Mouse (Mus musculus): ENCODE measurements at regions not wholly inside any gene's neighbourhood (a gene's known extent, or its start where the extent isn't known, plus 50 kb on each side); places are given as distances from the start of the nearest gene placed in this dataset.

DNA sequence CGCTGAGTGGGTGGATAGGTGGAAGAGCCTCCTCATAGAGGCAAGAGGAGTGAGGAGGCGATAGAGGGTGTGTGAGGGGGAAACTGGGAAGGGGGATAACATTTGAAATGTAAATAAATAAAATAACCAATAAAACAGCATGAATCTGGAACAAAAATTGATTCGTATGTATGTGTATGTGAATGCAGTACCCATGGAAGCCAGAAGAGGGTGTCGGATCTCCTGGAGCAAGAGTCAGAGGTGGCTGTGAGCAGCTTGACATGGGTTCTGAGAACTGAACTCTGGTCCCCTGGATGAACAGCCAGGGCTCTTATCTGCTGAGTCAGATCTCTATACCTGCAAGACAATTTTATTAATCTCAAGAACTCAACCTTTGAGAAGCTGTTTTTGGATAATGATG lies 81.4 kb downstream of the Tfap2b start:
- in situ Hi-C loops (cut with MboI, MseI), result no loop called here

DNA sequence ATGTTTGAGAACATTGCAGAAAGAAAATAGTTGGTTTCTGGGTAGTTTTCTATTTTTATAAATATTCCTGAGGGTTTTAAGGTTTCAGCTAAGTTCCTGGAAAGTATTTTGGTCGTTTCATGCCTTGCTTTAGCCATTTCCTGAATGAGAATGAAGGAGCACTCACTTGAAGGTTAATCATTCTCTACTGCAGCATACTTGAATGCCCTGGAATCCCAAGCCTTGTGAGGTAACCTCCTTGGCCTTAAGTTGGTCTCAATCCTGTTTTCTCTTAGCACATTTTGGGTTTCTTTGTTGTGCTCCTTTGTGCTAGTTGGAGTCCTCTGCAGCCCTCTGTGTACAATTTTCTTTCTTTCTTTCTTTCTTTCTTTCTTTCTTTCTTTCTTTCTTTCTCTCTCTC lies 112.9 kb downstream of the Tfap2b start:
- in situ Hi-C loops (cut with MboI, MseI), result no loop called here

DNA sequence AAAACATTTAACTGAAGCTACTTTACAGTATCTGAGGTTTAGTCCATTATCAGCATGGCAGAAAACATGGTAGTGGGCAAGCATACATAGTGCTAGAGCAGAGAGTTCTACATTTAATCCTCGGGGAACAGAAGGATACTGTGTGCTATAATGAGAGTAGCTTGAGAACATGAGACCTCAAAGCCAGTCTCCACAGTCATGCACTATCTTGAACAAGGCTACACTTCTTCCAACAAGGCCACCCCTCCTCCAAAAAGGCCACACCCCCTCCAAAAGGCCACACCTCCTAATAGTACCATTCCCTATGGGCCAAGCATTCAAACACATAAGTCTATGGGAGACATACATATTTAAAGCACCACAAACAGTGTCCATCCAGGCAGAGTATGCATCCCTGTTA lies 127.3 kb downstream of the Tfap2b start:
- in situ Hi-C loops (cut with MboI, MseI), result no loop called here

DNA sequence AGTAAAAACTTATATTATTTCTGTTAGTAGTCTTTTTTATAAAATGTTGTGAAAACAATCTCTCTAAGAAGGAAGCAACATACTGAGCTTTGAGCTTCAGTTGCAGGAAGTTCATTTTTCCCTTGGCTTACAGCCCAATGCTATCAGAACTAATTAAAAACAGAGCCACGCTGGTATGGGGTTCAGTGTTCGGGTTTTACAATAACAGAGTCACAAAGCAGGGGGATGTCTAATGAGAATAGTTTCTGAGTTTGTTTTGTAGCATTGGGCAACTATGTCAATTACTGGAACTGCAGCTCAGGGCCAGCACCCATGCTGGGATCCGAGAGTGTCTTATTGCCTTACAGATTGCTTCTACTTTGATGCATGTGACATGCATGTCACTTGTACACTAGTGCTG lies 128.5 kb downstream of the Tfap2b start:
- in situ Hi-C loops (cut with MboI, MseI), result no loop called here

DNA sequence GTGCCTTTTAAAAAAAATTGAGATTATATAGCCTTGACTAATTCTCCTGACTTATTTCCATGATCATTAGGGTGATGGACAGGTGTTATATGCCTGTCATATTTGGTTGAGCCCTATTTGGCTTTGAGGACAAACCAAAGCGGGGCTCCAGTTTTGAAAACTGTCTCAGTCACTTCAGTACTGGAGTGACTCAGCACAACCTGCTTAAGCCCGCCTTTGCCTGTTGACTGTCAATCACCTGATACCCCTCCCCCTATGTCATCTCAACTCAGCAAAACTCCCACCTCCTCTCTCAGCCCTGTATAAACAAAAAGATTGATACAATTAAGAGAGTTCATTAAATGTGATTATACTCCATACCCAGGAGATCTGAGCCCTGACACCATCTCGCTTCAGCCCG lies 135.7 kb downstream of the Tfap2b start:
- in situ Hi-C loops (cut with MboI, MseI), result no loop called here

DNA sequence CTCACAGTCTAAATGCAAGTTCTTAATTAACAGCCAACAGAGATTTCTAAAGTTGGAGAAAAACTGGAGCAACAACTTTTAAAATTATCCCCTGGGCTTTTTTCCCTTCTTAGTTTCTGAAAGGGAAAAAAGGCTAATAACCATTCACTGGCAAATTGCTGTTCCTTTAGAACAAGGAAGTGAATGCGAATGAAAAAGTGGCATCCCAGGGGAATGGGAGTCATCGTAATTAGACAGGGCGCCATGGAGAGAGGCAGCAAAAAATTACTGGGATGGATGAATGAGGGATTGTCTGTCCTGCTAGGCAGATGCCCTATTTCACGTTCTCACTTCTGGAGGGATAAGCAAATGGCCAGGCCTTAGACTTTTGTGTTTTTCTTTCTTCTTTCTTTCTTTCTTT lies 141.8 kb downstream of the Tfap2b start:
- in situ Hi-C loops (cut with MboI, MseI), result no loop called here

DNA sequence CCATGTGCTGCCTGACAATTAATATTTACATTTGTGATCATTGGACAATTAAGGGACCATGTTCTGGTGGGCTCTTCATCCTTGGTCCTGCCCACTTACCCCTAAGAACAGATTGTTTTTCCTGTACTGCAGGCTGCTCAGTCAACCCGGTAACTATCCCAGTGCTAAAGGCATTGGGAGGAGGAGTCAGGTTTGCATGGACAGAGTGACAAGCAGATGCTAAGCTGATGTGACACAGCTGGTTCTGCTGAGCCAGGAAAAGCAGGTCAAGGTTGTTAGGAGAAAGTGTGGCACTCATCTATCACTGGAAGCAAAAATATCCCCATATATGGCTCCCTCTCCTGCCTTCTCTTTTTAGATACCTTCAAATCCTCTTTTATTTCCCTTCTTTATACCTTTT lies 176.1 kb downstream of the Tfap2b start:
- in situ Hi-C loops (cut with MboI, MseI), result no loop called here

DNA sequence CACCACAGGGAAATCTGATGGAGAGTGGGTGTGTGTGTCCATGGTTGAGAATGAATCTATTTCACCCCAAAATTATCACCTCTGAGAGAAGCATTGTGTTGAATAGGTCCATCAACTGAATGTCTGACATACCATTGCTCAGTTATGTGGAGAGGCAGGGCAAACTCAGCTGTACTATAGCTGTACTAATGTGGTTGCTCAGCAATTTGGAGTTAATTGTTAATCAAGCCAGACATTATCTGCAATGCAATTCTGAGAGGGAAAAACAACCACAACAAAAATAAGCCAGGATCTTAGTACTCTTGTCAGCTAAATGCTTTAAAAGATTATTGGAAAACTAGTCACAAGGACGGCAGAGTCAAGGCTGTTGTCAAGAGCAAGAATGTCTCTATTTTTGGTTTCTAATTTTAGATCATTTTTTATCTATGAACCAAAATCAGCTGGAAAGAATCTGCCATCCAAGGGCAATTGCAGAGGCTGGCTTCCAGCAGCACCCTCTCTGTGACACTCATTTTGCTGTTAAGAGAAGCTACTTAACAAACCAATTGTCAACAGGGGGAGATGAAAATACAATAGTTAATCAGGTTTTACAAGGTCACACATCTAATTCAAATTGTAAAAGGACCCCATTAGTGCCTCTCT lies 180.3 kb downstream of the Tfap2b start:
- in situ Hi-C loops (cut with MboI, MseI), result no loop called here

DNA sequence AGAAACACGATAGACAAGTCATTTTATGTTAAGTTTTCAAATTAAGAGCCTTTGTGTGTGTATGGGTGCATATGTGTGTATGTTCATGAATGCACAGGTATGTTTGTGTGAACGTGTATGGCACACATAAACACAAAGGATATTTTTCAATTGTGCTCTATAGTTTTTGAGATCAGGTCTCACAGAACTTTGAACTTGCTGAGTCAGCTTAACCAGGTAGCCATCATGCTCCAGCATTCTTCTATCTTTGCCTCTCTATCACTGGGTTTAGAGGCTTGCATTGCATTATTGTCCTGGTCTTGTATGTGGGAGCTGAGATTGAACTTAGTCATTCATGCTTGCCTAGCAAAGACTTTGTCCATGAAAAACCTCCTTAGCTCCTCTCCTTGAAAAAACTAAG lies 198.8 kb downstream of the Tfap2b start:
- in situ Hi-C loops (cut with MboI, MseI), result loop anchor here (5.0 to 10.0 kb wide), 2 partner anchors 60 to 927 kb away; no protein-coding TSS in a partner anchor

DNA sequence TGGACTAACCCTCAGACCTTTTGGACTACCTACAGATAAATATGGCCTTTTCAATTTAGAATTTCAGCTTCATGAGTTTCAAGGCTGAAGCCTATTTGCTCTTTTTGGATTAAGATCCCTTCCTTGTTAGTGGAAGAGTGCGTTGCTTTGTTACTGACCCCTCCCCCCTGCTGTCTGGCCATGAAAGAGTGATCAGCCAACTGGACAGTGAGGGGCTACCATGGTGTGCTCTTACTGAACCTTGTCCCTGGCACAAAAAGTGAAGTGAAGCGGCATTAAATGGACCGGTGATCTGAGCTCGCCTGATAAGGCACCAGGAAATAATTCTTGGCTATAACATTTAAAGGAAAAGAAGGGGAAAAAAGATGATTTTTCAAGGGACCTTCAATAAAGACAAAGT lies 203.6 kb downstream of the Tfap2b start:
- in situ Hi-C loops (cut with MboI, MseI), result no loop called here

DNA sequence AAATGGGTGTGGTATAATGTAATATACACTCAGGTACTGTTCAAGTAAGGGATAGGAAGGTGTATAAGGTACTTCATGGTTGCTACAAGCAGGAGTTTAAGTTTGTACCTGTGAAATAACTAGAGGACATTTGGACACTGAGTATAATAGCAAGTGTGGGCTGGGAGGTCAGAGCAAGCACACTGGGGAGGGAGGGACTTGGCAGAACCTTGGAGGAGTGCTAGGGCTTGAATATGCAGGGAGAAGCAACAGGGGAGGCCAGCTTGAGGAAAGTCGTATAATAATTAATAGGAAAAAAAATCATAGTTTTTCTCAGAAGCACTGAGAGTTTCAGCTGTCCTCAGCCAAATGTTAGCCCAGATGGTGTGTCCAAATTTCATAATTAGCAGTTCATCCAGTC lies 212.4 kb downstream of the Tfap2b start:
- in situ Hi-C loops (cut with MboI, MseI), result no loop called here

DNA sequence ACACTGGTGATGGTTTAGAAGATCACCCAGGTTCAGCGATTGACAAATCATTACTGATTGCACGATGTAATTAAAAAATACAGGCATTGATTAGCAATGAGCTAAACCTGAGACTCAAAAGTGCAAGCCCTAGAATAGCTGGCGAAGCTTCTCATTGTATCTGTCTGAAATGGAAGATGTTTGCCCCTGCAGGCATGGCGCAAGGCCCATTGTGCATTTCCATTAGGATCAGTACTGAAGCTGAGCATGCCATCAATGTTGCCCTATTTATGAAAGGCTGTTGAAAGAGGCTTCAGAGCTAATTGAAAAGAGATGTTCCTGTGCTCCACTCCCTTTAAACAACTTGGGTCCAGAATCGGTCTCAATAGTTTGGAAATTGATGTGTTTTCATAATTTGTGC lies 242.1 kb downstream of the Tfap2b start:
- in situ Hi-C loops (cut with MboI, MseI), result no loop called here

DNA sequence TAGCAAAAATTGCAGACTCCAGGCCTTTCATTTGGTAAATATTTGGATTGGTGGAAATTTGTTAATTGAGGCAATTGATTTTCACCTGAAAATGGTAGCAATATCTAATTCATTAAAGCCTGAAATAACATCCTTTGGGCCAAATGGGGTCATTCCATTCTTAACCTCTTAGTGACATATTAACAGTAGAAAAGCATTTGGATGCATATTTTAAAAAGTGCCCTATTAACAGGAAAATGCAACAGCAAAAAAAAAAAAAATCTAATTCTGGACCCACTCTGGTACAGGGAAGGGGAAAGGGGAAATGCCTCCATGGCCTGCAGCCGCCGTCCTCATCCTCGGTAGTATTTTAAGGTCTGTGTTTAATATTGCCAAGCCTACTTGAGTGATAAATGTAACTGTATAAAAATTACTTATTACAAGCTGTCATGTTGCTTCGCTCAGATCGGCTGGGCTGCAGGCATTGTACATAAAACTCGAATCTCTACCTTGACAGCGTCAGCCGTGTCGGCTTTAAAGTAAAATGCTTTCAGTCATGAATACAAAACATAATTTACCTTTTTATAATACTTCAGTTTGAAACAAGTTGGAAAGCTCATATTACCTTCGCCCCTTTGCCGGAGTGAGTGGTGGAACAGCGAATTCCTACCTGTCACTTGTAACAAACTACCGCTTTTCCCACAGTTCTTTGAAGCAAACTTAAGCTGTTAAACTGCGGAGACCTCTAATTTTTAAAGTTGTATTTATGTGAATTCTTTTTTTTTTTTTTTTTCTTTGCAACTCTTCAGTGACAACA lies 250.1 kb downstream of the Tfap2b start:
- in situ Hi-C loops (cut with MboI, MseI), result no loop called here

DNA sequence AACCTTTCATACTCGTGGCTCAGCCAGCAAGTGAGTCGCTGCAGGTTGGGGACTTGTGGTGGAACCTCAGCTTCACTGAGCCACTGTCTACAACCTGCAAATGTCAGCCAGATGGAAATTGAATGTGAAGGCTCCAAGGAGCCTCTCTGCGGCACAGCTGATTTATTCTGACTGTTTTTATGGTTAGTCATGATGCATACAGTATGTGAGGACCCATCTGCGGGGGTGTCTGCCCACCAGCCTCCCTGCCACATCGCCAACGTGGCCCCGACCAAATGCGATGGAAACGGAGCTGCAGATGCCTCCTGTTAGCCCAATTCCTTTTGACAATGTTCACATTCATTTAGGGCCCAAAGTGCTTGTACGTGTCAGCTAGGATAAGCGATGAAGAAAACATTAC lies 251.2 kb downstream of the Tfap2b start:
- in situ Hi-C loops (cut with MboI, MseI), result no loop called here

DNA sequence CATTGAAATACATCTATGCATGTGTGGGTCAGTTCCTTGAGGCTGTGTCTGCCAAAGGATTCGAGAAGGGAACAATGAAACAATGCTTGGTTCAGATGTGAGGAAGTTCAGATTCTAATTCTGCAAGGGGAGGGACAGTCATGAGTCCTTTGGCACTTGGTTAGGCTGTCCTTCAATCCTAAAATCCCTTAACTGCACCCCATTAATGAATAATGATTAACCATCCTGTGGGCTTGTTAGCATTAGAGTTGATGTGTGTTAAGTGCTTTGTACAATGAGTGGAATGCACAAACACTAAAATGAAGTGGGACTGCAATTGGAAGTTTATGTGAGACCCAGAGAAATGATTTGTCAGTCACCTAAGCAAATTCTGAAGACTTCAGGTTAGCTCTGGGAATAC lies 264.8 kb downstream of the Tfap2b start:
- in situ Hi-C loops (cut with MboI, MseI), result no loop called here
